Mouse (Mus musculus) lung, postnatal 25 days (tissue): Measurements from ENCODE around the gene Limk2.

ENCODE experiments used
- DNase-seq: peaks from one replicate; pipeline ENCODE4 v3.0.0; 2022; ENCODE audit warnings: low spot score

Gene Limk2

DNA sequence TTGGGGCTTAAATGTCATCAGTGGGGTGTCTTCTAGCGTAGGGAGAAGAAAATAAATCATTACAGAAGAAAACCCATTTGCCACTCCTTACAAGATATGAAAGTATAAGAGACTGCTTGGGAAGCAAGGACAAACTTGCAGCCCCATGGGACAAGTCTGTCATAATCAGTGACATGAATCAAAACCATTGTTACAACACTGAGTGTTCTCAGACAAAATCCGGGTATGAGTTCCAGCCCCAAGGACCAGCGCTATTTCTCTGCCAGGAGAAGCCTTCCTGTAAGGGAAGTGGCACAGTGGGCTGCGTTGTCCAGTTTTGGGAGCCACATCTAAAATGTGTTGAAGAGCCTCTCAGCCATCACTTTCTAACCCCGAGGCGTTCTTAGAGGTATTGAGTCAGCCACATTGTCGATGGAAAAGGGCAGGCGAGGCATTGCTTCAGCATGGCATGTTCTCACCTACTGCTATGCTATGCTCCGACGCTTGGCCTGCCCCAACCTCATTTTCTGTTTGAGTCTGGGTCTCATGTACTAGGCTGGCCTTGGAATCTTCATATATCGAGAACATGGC, 74.8 kb downstream of the Limk2 start:
- no peak for DNase-seq

DNA sequence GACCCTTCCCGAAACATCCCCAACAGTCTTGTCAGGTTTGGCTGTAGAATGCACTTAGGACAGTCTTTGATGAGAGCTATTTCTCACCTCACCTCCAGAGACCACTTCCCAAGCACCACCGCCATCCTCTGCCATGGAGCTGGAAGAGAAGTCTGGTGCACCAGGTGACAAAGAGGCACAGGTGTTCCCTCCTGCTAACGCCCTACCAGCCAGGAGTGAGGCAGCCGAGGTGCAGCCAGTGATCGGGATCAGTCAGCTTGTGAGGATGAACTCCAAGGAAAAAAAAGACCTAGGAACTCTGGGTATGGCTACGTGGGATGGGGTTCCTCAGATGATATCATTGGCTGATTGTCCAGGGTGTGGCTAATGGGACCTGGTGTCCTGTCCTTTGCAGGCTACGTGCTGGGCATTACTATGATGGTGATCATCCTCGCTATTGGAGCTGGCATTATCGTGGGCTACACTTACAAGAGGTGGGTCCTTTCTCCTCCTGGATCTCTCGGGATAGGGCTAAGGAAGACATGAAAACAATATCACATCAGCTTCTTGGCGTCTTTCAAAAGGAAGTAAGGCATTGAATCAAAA, 75.8 kb downstream of the Limk2 start:
- DNase-seq = no peak

DNA sequence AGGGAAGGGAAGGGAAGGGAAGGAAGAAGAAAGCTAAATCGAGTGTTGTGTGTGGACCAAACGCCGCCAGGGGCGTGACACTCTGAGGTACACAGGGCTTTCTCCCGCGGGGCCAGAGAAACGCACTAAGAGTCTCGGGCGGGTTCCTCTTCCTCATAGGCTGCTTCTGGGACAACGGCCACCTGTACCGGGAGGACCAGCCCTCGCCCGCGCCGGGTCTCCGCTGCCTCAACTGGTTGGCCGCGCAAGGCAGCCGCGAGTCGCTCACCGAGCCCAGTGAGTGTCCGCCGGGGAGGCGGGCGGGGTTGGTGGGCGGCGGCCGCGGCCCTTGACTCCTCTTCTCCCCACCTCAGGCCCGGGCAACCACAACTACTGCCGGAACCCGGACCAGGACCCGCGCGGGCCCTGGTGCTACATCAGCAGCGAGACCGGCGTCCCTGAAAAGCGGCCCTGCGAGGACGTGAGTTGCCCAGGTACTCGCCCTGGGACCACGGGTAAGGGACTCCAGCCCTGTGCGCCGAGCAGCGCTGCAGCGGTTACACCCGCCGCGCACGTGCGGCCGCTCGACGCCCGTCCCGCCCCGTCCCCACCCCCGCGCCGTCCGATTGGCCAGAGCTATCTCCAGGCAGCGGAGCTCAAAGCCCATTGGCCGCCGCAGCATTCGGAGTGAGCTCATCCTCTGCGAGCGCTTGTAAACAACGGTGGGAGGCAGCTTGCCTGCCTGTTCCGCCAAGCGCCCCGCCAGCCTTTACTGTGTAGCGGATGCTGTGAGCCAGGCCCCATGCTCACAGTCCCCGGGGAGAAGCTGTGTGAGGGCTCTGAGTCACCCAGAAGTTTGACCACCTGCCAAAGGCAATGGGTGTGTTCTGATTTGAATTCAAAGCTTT, 77.0 kb downstream of the Limk2 start:
- DNase-seq = peak; percentile 96

GRCm38 (mm10) chr11:3330991-3331750, 77.8 kb downstream of the Limk2 start:
- no peak for DNase-seq

DNA sequence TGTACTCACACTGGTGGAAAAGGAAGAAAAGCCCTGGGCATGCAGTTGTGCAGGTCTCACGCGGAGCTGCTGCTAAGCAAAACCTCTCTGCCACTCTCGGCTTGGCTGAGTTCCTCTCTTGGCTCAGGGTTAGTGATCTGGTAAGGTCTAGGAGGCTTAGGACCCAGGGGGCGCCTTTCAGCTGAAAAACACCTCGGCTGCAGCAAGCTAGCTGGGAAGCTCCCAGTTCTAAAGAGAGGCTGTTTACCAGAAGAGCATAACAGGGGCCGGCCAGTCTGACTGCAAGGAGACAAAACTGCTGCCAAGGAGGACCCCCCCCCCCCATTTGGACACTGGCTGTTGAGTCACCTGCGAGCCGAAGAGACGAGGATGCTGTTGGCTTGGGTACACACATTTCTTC, 78.4 kb downstream of the Limk2 start:
- peak; percentile 91 for DNase-seq

- no peak for DNase-seq
Observed at GRCm38 (mm10) chr11:3329891-3330451, 79.0 kb downstream of the Limk2 start, which contains the start of gene Pik3ip1. Pik3ip1 (plus strand) TSS chr11:3330401.

DNA sequence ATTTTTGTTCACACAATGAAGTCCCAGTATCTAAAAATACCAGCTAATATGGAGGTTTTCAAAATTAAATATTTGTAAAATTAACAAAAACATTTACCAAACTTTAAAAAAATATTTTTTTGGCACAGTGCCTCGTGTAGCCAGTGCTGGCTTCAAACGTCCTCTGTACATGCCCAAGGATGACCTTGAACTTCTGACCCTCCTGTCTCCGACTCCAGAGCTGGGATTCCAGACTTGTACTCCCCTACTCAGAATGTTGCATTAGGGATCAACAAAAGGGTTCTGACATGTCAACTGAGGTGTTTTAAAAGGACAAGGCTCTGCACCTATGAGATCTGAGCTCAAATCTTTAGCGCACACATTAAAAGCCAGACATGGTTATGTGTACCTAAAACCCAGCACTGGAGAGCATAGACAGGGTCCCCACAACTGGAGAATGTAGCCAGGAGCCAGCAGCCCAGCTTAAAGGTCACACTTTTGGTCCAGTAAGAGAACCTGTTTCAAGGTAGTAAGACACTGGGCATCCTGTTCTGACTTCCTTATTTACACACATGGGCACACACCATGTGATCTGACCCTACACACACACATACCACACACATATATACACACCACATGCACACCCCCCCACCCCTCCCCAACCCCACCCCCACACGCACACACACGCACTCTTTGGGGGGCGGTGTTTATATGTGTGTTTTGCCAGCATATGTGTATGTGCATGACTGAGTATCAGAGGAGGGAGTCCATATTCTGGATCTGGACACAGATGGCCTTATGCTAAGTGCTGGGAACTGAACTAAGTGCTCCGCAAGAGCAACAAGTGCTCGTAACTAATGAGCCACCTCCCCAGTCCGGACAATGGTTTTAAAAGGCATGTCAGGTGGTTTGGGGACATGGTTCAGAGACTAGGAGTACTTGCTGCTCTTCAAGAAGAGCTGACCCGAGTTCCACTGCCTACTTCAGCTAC, 79.9 kb downstream of the Limk2 start:
- DNase-seq = no peak

DNA sequence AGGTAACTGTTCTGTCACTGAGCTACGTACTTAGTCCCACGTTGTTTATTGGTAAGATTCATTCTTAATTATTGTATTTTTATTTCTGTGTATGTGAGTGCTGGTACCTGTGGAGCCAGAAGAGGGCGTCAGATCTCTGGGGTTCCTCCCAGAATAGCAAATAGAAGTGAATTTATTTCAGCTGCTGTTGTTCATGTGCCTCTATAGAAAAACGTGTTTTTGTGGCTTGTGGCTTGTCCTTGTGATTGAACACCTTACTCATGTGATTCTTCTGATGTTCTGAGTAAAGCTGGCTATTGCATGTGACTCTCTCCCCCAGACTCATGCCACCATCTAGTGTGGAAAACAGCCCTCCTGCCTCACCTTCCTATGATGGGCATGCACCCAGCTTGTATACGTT, 80.7 kb downstream of the Limk2 start:
- no peak for DNase-seq

DNA sequence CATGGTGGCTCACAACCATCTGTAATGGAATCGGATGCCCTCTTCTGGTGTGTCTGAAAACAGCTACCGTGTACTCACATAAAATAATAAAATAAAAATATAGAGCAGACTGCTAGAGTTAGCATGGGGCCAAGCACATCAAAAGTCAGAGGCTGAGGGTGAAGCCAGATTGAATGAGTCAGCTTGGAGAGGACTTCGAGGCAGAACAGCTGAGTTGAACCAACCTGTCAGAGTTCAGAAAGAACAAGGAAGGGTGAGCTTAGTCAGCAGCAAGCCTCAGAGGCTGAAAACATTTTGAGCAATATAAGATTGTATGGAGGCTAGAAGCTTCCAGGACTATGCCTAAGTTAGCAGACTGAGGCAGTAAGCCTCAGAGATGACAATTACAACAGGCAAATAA, 90.7 kb downstream of the Limk2 start:
- no peak for DNase-seq

DNA sequence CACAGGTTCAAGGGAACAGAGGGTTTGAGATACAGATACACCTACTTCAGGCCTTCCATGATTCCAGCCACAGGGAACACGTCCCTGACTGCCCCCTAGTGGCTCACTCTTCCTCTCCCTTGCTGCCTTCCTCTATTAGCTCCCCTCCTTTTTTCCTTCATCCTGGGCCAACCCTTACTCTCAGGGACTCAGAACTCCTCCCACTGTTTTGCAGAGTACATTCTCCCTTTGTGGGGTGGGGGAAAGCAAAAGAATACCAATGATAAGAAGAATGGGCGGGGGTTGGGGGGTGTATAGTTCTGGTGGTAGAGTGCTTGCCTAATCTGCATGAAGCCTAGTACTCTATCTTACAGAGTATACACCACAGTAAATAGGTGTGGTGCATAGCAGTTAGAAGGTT, 94.8 kb downstream of the Limk2 start:
- peak; percentile 72 for DNase-seq

GRCm38 (mm10) chr11:3313294-3313693, 95.7 kb downstream of the Limk2 start:
- DNase-seq = no peak

DNA sequence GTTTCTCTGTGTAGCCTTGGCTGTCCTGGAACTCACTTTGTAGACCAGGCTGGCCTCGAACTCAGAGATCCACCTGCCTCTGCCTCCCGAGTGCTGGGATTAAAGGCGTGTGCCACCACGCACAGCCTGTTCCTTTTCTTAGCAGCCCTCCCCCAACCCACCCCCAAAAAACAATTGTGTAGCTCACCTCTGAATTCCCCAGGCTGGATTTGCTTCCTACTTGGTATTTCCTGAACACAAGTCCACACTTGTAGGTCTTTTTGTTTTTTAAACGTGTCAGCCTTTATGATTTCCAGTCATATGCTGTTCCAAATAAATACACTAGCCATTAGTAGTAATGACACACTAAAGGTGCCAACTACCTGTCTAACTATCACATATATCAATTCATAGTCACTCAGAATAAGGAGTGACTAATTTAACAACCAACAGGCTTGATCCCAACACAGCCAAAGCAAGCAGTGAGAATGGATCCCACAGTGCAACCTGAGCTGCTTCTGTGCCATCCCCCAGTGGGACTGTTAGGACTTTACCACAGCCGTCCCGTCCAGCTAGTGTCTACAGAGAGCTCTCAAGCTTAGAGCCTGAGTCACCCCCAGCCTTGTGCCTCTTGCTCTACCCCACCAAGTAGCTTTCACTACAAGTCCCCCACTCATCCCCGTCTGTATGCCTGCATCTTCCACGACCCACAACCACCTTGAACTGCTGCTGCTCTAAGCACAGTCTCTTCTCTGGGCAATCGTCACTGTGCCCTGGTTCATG, 97.2 kb downstream of the Limk2 start:
- no peak for DNase-seq

- no peak for DNase-seq
Observed at GRCm38 (mm10) chr11:3310789-3311585, 98.0 kb downstream of the Limk2 start.

GRCm38 (mm10) chr11:3309884-3310283, 99.1 kb downstream of the Limk2 start:
- DNase-seq = no peak

GRCm38 (mm10) chr11:3307875-3308274, 101.1 kb downstream of the Limk2 start:
- no peak for DNase-seq

- DNase-seq = no peak
Observed at GRCm38 (mm10) chr11:3305821-3306220, 103.2 kb downstream of the Limk2 start.

DNA sequence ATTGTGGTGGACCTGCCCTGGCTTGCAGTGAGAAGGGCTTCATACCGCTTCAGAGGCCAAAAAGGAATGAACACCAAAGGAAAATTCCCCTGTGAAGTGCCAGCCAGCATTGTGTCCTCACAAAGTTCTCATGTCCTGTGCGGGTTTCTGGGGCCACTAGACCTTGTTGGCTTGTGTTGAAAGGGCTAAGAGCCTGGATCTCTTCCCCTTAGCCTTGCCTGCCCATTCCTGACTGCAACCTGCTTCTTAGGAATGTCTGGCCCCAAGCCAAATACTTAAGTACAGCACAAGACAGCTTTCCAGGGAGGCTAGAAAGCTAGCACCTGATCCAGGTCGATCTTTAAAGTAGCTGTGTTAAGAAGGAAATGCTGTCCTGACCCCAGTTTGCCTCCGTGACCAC, 106.2 kb downstream of the Limk2 start:
- DNase-seq = peak; percentile 78

GRCm38 (mm10) chr11:3302385-3302784, 106.6 kb downstream of the Limk2 start:
- no peak for DNase-seq

DNA sequence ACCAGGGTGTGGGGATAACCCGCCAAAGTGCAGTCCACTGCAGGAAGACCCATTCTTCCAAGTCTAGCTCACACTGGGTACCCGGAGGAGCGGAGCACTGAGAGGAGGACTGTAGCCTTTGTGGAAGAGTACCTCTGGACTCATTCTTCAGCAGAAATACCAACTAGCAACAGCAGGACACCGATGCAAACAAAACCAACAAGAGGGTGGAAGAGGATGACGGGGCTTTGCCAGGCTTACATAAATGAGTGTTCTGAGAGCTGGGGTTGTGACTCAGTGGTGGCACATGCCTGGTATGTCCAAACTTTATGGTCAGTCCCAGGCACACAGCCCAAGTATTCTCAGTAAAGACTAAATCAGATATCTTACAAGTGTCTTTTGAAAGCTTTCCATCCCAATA, 107.9 kb downstream of the Limk2 start:
- no peak for DNase-seq
